14 mouse cellular contexts compared by ENCODE assay signal in the genomic region with DNA sequence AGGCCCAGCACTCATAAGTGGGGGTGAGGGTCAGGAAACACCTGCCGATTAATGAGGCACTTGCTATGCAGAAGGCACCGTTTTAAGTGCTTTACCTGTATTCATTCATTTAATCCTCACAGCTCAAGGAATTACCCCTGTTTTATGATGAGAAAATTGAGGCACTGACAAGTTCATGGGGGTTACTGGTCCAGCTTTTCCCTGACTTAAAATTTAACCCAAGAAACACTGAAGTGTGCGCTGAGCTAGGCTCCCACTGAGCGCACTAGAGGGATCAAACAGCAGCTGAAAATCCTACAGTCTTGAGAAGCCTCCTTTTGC. TPM values are rescaled to one million over a fixed set of nuclear protein-coding genes. Genes with fewer than 3 reads are reported as not detected.
DNase-seq lines count a peak whose midpoint lies in the region; ATAC-seq and TF ChIP-seq lines count a peak whose summit lies in the region.
"Had no signal": no experiment of that assay in that cellular context is flagged by ENCODE, and none has a peak within 500 bp of the region (broad histone marks: within the 10 kb centered on the region; RNA-seq: fewer than 3 reads in every experiment).

No protein-coding gene starts in this region.

- peak; percentile 26 for DNase-seq in cerebellum, adult 9-11 months
- DNase-seq in cerebellum, postnatal 14 days, result no peak
- no peak for DNase-seq in hindbrain, embryonic 11.5 days (ENCODE audit: low spot score)
- no peak for DNase-seq in G1E (ENCODE audit: low spot score)
- peak; percentile 72 for DNase-seq in hindlimb bud, embryonic 11.5 days (ENCODE audit: extremely low spot score, low read depth, low spot score)
- DNase-seq in left cerebral cortex, adult 9 months (ENCODE audit: low spot score in 2 of 2), result no peak
- DNase-seq in layer of hippocampus, adult 2 months (ENCODE audit: low spot score in 2 of 2), result no peak
- DNase-seq: cerebellum, adult 18-20 months; thymus, postnatal 36 days had no signal

- TF ChIP-seq CTCF in G1E (IDR thresholded peaks at IDR 0.05; ENCODE audit: low read depth, low read length), result no peak
- no peak for TF ChIP-seq CTCF in layer of hippocampus, adult 2 months (conservative IDR thresholded peaks at IDR 0.05)

- WGBS in hindbrain, embryonic 13.5 days, result 44% methylated on average over 4 of the region's 4 CpGs
- WGBS in hindbrain, embryonic 11.5 days, result 54% methylated on average over 4 of the region's 4 CpGs

- H3K9me3 ChIP-seq in hindbrain, embryonic 13.5 days, result no peaks in the 10 kb centered on the region
- no peaks in the 10 kb centered on the region for H3K9me3 ChIP-seq in hindbrain, embryonic 11.5 days (ENCODE audit: control insufficient read depth, low read length)
- no peaks in the 10 kb centered on the region for H3K9me3 ChIP-seq in G1E (replicated peaks)
- H3K9me3 ChIP-seq: midbrain, embryonic 12.5 days had no signal

- peaks cover 34% of the 10 kb centered on the region for H3K4me1 ChIP-seq in hindbrain, embryonic 13.5 days (replicated peaks)
- no peaks in the 10 kb centered on the region for H3K4me1 ChIP-seq in hindbrain, embryonic 11.5 days (replicated peaks; ENCODE audit: control insufficient read depth, insufficient read depth, low read length)
- H3K4me1 ChIP-seq in G1E (ENCODE audit: insufficient read depth, low read depth, low read length), result peaks cover 6% of the 10 kb centered on the region

- 0 out of 2 replicates have a peak overlapping the region, but pooled peaks have one; percentile 12 for H3K27ac ChIP-seq in hindbrain, embryonic 13.5 days
- no peak overlapping the region for H3K27ac ChIP-seq in hindbrain, embryonic 11.5 days (ENCODE audit: low read depth, low read length)
- H3K27ac ChIP-seq in layer of hippocampus, adult 2 months, result no peak overlapping the region; the same call in 1 of the 2 replicates
- H3K27ac ChIP-seq: hindbrain, postnatal 0 days; midbrain, embryonic 12.5 days had no signal

- no peak overlapping the region for H3K4me3 ChIP-seq in hindbrain, embryonic 13.5 days
- no peak overlapping the region for H3K4me3 ChIP-seq in hindbrain, embryonic 11.5 days (ENCODE audit: low read depth, low read length)
- H3K4me3 ChIP-seq in G1E (ENCODE audit: low read depth, low read length), result peak overlapping the region; percentile 23; the same call in 1 of the 2 replicates
- H3K4me3 ChIP-seq in layer of hippocampus, adult 2 months, result no peak overlapping the region
- H3K4me3 ChIP-seq: midbrain, embryonic 12.5 days had no signal

- no peaks in the 10 kb centered on the region for H3K27me3 ChIP-seq in hindbrain, embryonic 13.5 days
- no peaks in the 10 kb centered on the region for H3K27me3 ChIP-seq in hindbrain, embryonic 11.5 days (ENCODE audit: control insufficient read depth, insufficient read depth, low read length)
- H3K27me3 ChIP-seq in G1E (ENCODE audit: insufficient read depth, low read length), result no peaks in the 10 kb centered on the region
- H3K27me3 ChIP-seq: midbrain, embryonic 12.5 days; Patski had no signal

- H3K4me2 ChIP-seq in hindbrain, embryonic 13.5 days, result no peak overlapping the region
- H3K4me2 ChIP-seq in hindbrain, embryonic 11.5 days (replicated peaks; ENCODE audit: low read depth, low read length), result no peak overlapping the region
- H3K4me2 ChIP-seq: lung, embryonic 14.5 days; midbrain, embryonic 12.5 days had no signal

- peaks cover 10% of the 10 kb centered on the region for H3K36me3 ChIP-seq in hindbrain, embryonic 13.5 days
- no peaks in the 10 kb centered on the region for H3K36me3 ChIP-seq in hindbrain, embryonic 11.5 days (ENCODE audit: control insufficient read depth, insufficient read depth, low read length)
- H3K36me3 ChIP-seq in G1E (replicated peaks), result peaks cover 71% of the 10 kb centered on the region

- H3K9ac ChIP-seq in hindbrain, embryonic 13.5 days, result peak overlapping the region; percentile 36; the same call in 1 of the 2 replicates
- no peak overlapping the region for H3K9ac ChIP-seq in hindbrain, embryonic 11.5 days (ENCODE audit: low read depth, low read length)
- H3K9ac ChIP-seq: lung, embryonic 14.5 days; midbrain, embryonic 12.5 days had no signal

- no peak for ATAC-seq in hindbrain, embryonic 13.5 days (ENCODE audit: low FRiP score)
- no peak for ATAC-seq in hindbrain, embryonic 11.5 days (ENCODE audit: low FRiP score)
- ATAC-seq in G1E (ENCODE audit: extremely low read depth, insufficient number of reproducible peaks, low FRiP score, poor library complexity, severe bottlenecking), result no peak
- ATAC-seq: Patski had no signal

RNA-seq across cellular contexts. Expression of a gene that starts 49.6 kb away (rescaled TPM):
- 70.2 and 70.4 TPM in 2 replicates for polyA plus RNA-seq in hindbrain, embryonic 13.5 days (2015; fragmentation: Nextera tagmentation; extraction: Ambion mirVana)
- polyA plus RNA-seq in hindbrain, embryonic 11.5 days (2014; fragmentation: Nextera tagmentation; extraction: Ambion mirVana), result 54.4 and 68.6 TPM in 2 replicates
- total RNA-seq in G1E (2014; fragmentation: Nextera tagmentation) (42.6 and 56.3 TPM in 2 replicates), G1E (2017) (19.3 and 22.9 TPM in 2 replicates)
- 25.0 and 29.9 TPM in 2 replicates for polyA plus RNA-seq in G1E (2012)
- 10 to 100 TPM; 50.9 to 52.8 TPM for total RNA-seq in layer of hippocampus, adult 2 months (2021)

Comparison
In these comparisons a context has a peak if more than half of its experiments do, and no peak if none do; other contexts are left out.
1. DNase-seq: peak in cerebellum, adult 9-11 months (single experiment) and hindlimb bud, embryonic 11.5 days (single experiment); none in cerebellum, postnatal 14 days (0 of 2), hindbrain, embryonic 11.5 days (single experiment), G1E (single experiment), left cerebral cortex, adult 9 months (0 of 2) and layer of hippocampus, adult 2 months (0 of 2).